Mouse (Mus musculus) thymus, adult 2 months (tissue): Measurements from ENCODE around the gene Etv5. TPM values are rescaled to one million over a fixed set of nuclear protein-coding genes. Genes with fewer than 3 reads are reported as not detected.

Source experiments
- DNase-seq: peaks from one replicate; pipeline ENCODE4 v3.0.0; 2021
- H3K27ac ChIP-seq: fragments of 200-500 bp; 2 replicates; pipeline ENCODE4 v1.5.1; 2012; ENCODE audit warnings: low read length, control low read depth; ENCODE audit not compliant: control insufficient read depth, insufficient read depth
- H3K27me3 ChIP-seq: fragments of 200-500 bp; 2 replicates; pipeline ENCODE4 v1.6.1; 2012; ENCODE audit warnings: mild to moderate bottlenecking, low read length, moderate library complexity, mixed read lengths; ENCODE audit not compliant: control insufficient read depth, insufficient read depth
- H3K36me3 ChIP-seq: fragments of 200-500 bp; 2 replicates; pipeline ENCODE4 v1.6.1; 2012; ENCODE audit warnings: mild to moderate bottlenecking, low read length, moderate library complexity; ENCODE audit not compliant: control insufficient read depth, insufficient read depth
- H3K4me1 ChIP-seq: fragments of 200-500 bp; replicated peaks from 2 replicates; pipeline ENCODE4 v1.6.1; 2012; ENCODE audit warnings: low read length; ENCODE audit not compliant: control insufficient read depth, insufficient read depth
- H3K4me3 ChIP-seq: fragments of 200-500 bp; 2 replicates; pipeline ENCODE4 v1.5.1; 2012; ENCODE audit warnings: mild to moderate bottlenecking, low read length, control low read depth, moderate library complexity; ENCODE audit not compliant: control insufficient read depth, insufficient read depth
- CTCF ChIP-seq: fragments of 200-500 bp; IDR thresholded peaks from 2 replicates; pipeline ENCODE4 v1.5.1; 2012; ENCODE audit warnings: mild to moderate bottlenecking, control low read depth, low read length, moderate library complexity, borderline replicate concordance; ENCODE audit not compliant: control insufficient read depth, poor library complexity, insufficient read depth; ENCODE audit errors: extremely low read depth
- POLR2A ChIP-seq: fragments of 200-500 bp; IDR thresholded peaks from 2 replicates; pipeline ENCODE4 v1.6.1; 2012; ENCODE audit warnings: mild to moderate bottlenecking, low read length, control low read depth, moderate library complexity; ENCODE audit not compliant: control insufficient read depth, poor library complexity, insufficient read depth; ENCODE audit errors: extremely low read depth
- whole genome bisulfite sequencing: fragments of 180-500 bp; shearing (Covaris S2); methylation state at CpG from one replicate; pipeline ENCODE4 v1.1.7; 2018; 5-methylcytosine and 5-hydroxymethylcytosine counted together
- polyA plus RNA-seq: library from polyadenylated mRNA; depleted of rRNA; stranded (reverse); fragments of >200 nt; gene quantifications from 2 replicates; pipeline ENCODE4 v1.2.3, GENCODE M21; 2012

The Etv5 gene
- polyA plus RNA-seq, 1 experiment, result 7.3 TPM

DNA sequence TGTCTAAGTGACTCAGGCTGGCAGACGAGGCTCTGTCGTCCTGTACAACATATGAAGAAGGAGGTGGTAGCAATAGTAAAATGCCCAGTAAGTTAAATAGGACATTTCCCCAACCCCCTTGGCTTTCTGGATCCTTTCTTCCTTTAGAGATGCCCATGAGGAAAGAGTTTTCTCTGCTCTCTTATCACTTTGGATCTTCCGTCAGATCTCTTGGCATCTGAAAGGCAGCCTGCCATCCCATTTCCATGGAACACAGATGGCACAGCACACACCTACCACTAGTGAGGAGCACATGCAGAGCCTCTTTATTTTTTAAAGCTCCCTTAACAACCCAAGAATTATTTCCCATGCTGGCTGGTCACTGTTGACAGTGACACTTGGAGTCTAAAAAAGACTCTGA is 22.7 kb upstream of the Etv5 start:
- Histone ChIP-seq H3K36me3 (no peaks in the 10 kb centered on the region), H3K4me3 (no peak overlapping the region), H3K27me3 (no peaks in the 10 kb centered on the region), H3K27ac (no peak overlapping the region), H3K4me1 (peaks cover 21% of the 10 kb centered on the region)
- TF ChIP-seq CTCF (no peak), POLR2A (no peak)
- 40% methylated on average over 3 of the region's 3 CpGs for WGBS
- no peak for DNase-seq

DNA sequence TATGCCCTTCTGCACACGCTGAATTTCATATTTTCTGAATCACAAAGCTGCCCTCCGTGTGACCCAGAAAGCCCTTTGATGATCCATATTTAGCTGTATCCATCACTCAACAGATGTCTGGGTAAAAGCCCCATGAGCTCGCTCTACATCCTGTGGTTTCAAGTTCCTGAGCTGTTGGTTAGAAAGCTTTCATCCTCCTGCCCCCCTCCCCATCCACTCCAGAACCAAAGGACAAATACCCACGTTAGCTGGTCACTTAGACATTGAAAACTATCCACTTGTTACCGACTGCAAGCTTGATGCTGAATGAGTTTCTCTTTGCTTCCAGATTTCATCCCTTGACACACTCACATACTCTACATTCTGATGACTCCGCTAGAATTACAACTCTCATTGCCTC is 22.2 kb upstream of the Etv5 start:
- Histone ChIP-seq H3K27me3 (no peaks in the 10 kb centered on the region), H3K4me1 (peaks cover 18% of the 10 kb centered on the region), H3K4me3 (no peak overlapping the region), H3K27ac (no peak overlapping the region), H3K36me3 (no peaks in the 10 kb centered on the region)
- TF ChIP-seq POLR2A (no peak), CTCF (no peak)
- WGBS, result 8% methylated on average over 6 of the region's 6 CpGs
- DNase-seq, result no peak

DNA sequence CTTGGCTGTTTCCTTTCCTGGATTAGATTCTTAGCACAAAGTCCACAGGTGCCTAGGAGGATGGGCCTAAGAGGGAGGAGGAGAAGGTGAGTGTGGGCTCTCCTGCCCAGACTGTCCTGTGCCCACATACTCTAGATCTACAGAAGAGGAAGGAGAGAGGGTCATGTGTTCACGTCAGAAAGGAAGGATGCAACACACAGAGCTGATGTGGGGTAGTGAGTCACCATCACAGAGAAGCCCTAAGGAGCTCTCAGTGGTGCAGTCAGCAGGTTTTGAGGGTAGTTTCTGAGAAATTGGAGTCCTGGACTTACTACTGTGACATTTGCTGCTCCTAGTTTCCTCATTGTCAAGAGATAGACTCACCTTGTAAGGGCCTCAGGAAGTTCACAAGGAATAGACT is 21.4 kb upstream of the Etv5 start:
- TF ChIP-seq CTCF (no peak), POLR2A (no peak)
- H3K4me1 ChIP-seq, result peaks cover 14% of the 10 kb centered on the region
- no peak overlapping the region for H3K27ac ChIP-seq
- no peaks in the 10 kb centered on the region for H3K27me3 ChIP-seq
- H3K36me3 ChIP-seq, result no peaks in the 10 kb centered on the region
- no peak overlapping the region for H3K4me3 ChIP-seq
- DNase-seq, result no peak
- 8% methylated on average over 1 of the region's 1 CpGs for WGBS

DNA sequence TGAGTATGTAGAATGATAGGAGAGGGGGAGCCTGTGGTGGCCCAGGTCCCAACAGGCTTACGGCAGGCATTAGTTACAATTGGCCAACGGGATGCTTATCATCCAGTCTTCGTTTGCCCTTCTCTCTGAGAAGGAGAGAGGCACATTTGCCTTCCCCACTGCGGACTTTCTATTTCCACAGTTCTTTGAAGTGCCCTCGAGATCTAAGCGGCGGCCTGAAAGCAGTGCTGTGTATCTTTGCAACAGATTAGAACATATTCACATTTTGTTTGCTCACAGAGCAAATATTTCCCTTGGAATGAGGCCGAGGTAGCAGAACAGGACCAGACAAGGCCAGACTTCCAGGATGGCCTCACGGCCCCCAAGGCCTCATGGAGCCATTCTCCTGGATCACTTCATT is 12.6 kb upstream of the Etv5 start:
- no peaks in the 10 kb centered on the region for H3K36me3 ChIP-seq
- no peaks in the 10 kb centered on the region for H3K4me1 ChIP-seq
- no peak for TF ChIP-seq CTCF
- TF ChIP-seq POLR2A, result no peak
- H3K27ac ChIP-seq, result no peak overlapping the region
- no peak overlapping the region for H3K4me3 ChIP-seq
- no peaks in the 10 kb centered on the region for H3K27me3 ChIP-seq
- DNase-seq, result no peak
- WGBS, result 94% methylated on average over 9 of the region's 9 CpGs

GRCm38 (mm10) chr16:22448093-22448492 is 8.6 kb upstream of the Etv5 start:
- Histone ChIP-seq H3K27ac (no peak overlapping the region), H3K4me1 (peaks cover 6% of the 10 kb centered on the region), H3K36me3 (no peaks in the 10 kb centered on the region), H3K27me3 (no peaks in the 10 kb centered on the region), H3K4me3 (no peak overlapping the region)
- TF ChIP-seq POLR2A (no peak), CTCF (no peak)
- no peak for DNase-seq
- WGBS, result 95% methylated on average over 6 of the region's 6 CpGs

- H3K4me3 ChIP-seq, result no peak overlapping the region
Observed at GRCm38 (mm10) chr16:22444786-22445185, 5.3 kb upstream of the Etv5 start.

GRCm38 (mm10) chr16:22442202-22442601 is 2.7 kb upstream of the Etv5 start:
- Histone ChIP-seq H3K27me3 (0 out of 2 replicates have a peak, but pooled peaks cover 2% of the 10 kb centered on the region), H3K36me3 (no peaks in the 10 kb centered on the region), H3K4me3 (no peak overlapping the region), H3K27ac (no peak overlapping the region), H3K4me1 (peaks cover 24% of the 10 kb centered on the region)
- TF ChIP-seq CTCF, result no peak
- no peak for TF ChIP-seq POLR2A
- no peak for DNase-seq
- WGBS, result 93% methylated on average over 7 of the region's 7 CpGs

More at GRCm38 (mm10) chr16:22444786-22445185, 5.3 kb upstream of the Etv5 start:
- no peak for TF ChIP-seq POLR2A
- no peak for TF ChIP-seq CTCF
- Histone ChIP-seq H3K27me3 (no peaks in the 10 kb centered on the region), H3K27ac (no peak overlapping the region), H3K36me3 (no peaks in the 10 kb centered on the region), H3K4me1 (peaks cover 14% of the 10 kb centered on the region)
- DNase-seq, result no peak
- WGBS, result 17% methylated on average over 6 of the region's 6 CpGs
